Mouse (Mus musculus) bone marrow macrophage, adult 2 months (primary cell): ENCODE measurements around the gene Rtl10.

Experiments used
- CTCF ChIP-seq: IDR thresholded peaks from 2 replicates; pipeline ENCODE4 v1.5.1; 2012; ENCODE audit warnings: low read depth, mild to moderate bottlenecking, low read length, moderate library complexity
- POLR2A ChIP-seq: IDR thresholded peaks from 2 replicates; pipeline ENCODE4 v1.6.1; 2012; ENCODE audit warnings: mild to moderate bottlenecking, low read depth, low read length, borderline replicate concordance

DNA sequence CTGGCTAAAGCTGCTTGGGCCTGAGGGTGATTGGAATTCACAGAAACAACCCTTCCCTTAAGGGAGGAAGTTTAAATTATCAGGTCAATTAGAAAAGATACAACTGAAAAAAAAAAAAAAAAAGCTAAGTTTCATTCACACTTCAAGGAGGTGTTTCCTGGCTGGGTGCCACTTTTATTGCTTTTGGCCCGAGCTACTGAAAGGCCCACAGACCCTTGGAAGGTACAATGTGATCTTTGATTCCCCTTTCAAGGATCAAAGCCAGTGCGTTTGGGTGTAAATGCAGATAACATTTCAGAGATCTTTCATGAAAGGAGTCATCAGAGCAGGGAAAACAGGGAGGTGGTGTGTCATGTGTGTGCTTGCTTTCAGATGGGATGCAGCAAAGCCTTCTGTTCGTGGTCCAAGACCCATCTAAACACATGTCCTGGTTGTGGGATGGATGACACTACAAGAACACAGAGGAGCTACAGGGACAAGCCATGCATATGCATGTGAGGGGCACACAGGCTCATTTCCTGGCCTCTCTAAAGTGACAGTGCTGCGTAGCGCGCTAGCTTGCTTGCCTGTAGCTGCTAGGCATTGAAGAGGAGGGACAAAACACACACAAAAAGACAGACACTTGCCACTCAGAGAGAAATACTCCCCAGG, 711 bp upstream of the Rtl10 start:
- no peak for TF ChIP-seq POLR2A
- TF ChIP-seq CTCF, result no peak
